Mouse (Mus musculus) embryo, embryonic 11 days (tissue): ENCODE data around the gene Ptprc.

Experiments
- DNase-seq: peaks from one replicate; pipeline ENCODE4 v3.0.0-alpha.2; 2015

The Ptprc gene

DNA sequence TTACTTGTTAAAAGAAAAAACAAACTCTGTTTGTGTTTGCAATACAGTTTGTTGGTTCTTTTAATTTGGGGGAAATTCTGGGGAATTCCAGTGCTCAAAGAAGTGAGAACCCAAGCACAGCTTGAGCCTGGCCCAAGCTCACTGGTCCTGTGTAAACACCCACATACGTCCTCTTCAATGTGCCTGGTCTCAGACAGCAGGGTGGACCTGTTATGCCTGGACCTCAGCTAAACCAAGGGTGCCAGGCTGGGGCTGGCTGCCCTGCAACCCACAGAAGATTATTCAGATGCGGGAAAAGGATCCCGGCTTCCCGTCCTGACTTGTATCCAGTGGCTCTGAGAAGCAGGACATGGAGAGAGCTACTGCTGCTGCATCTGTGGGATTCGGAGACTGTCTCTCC lies 138.0 kb downstream of the Ptprc start:
- DNase-seq = no peak

DNA sequence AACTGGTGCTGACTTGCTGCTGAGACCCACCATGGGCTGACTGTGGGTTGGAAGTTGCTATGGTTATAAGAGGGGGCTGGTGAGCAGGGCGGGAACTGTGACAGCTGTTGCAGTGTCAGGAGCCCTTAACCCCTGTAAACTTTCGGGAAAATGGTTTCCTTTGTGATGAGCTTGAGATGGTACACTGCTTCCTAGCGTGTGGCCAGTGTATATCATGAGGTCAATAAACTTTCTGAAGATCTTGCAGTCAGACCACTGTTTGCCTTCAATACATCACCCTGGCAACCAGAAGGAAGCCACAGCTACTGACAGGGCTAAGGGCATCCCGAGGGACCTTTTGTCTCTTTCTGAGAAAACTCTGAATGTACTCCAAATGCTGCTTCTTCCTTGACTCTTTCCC lies 145.9 kb downstream of the Ptprc start:
- peak; percentile 64 for DNase-seq

DNA sequence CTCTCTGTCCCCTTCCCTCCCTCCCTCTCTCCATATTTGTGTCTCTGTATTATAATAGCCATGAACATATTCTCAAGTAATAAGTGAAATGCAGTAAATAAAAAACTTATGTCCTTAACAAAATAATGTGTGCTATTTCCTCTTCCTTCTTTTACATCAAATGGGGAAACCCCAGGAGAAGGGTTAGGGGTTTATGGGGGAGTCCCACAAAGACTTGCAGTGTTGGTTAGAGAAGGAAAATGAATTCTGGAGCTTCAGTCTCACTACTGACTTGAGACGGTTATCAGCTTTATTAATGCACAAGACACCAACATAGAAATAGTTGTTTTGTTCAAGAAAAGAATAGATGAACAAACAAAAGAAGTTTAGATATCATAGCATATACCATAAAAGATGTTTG lies 150.2 kb downstream of the Ptprc start:
- DNase-seq = no peak

DNA sequence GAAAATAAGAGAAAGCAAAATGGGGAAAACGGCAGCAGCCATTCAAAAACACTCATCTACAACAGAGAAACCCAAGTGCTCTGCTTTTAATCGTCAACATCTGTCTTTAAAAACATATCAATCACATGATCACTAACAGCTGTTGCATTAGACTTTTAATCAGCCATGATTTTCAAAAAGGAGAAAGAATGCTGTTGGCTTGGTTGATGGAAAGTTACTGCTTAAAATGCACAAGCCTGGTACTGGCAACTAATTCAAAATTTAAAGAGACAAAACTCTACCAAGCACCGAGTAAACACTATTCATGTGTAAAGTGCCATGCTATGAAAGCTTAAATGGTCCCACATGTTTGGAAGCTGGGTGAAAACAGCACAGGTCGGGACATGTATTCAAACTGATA lies 151.9 kb downstream of the Ptprc start:
- DNase-seq = peak; percentile 28

DNA sequence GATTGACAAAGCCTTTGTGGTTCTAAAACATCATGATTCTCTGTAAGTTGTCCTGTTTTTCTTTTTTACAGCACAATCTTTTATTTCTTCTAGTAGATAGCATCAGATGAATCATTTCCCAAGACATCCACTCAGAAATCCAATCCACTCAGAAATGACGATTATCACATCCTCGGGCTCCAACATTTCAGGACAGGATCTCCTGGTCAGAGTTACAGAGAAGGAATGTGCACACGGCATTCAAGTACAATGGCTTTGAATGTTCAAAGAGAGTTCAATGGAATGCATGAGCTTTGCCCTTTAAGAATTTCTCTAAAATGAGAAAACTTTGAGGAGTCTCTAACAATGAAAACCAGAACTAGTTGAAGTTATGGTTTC lies 152.6 kb downstream of the Ptprc start:
- DNase-seq = peak; percentile 32

DNA sequence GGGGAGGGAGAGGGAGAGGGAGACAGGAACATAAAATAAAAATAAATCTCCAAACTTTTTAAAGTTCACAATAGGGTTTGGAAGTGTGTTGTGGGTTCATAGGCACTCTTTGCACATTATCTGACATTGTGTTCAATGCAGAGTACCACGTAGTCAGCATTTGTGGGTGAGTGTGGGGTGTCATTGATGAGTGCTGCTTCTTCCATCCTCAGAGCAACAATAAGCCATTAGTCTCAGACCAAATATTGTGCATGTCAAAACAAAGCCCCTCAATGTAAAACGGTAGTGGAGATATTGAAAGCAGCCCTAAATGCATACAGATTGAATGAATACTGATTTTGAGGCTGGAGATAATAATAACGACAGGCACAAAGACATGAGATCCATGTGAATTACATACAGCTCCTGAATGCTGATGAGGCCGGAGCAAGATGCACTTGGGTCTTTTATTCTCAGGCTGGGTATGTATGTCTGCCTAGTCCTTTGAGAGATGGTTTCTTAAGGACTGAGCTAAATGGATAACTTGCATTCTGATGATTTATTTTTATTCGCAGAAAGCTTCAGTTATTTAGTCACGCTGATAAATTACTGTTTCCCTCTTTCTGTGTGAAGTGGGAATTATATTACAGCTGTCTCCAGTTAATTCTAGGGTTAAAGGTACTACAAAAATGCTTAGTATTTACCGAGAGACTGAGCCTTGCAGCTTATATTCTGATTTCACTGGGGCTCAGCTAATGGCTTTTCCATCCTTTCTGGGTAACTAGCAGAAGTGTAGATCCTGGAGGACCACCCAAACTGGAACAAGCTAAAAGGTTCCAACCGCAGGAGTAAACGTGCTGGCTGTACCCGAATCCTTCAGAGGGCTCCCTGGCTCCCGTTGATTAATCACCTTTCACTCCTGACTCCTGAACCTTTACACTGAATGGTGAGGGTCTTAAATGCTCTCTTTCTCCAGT lies 153.3 kb downstream of the Ptprc start:
- peak; percentile 60 for DNase-seq
